Mouse (Mus musculus) cerebellum, postnatal 10 days (tissue): ENCODE data around the gene Gpr108.

Experiments used
- DNase-seq, 2 experiments: peaks; one replicate each; pipeline ENCODE4 v3.0.0; 2021; ENCODE audit warnings: mixed read lengths in 2 of 2

Gpr108 gene

GRCm38 (mm10) chr17:57201841-57202724, 46.2 kb downstream of the Gpr108 start:
- no peak for DNase-seq

GRCm38 (mm10) chr17:57198252-57198651, 50.0 kb downstream of the Gpr108 start:
- DNase-seq = no peak

- no peak for DNase-seq
Observed at GRCm38 (mm10) chr17:57195326-57196010, 52.8 kb downstream of the Gpr108 start.

- DNase-seq = no peak
Observed at GRCm38 (mm10) chr17:57194771-57195170, 53.5 kb downstream of the Gpr108 start.

GRCm38 (mm10) chr17:57194041-57194507, 54.2 kb downstream of the Gpr108 start, which contains the start of gene Tnfsf14:
Gene Tnfsf14 (minus strand): TSS chr17:57194177.
- DNase-seq = no peak

GRCm38 (mm10) chr17:57188510-57189192, 59.6 kb downstream of the Gpr108 start:
- DNase-seq = no peak

GRCm38 (mm10) chr17:57185641-57186040, 62.6 kb downstream of the Gpr108 start:
- no peak for DNase-seq
